Mouse (Mus musculus) spleen, adult 2 months (tissue): Measurements from ENCODE around the gene Brd4.

Experiments
- CTCF ChIP-seq: fragments of 200-500 bp; IDR thresholded peaks from 2 replicates; pipeline ENCODE4 v1.5.1; 2011; ENCODE audit warnings: mild to moderate bottlenecking, inconsistent platforms; ENCODE audit not compliant: insufficient read depth, insufficient read length, insufficient replicate concordance; ENCODE audit errors: extremely low read depth
- POLR2A ChIP-seq: fragments of 200-500 bp; IDR thresholded peaks from 2 replicates; pipeline ENCODE4 v1.6.1; 2011; ENCODE audit warnings: low read depth, low read length, inconsistent platforms

DNA sequence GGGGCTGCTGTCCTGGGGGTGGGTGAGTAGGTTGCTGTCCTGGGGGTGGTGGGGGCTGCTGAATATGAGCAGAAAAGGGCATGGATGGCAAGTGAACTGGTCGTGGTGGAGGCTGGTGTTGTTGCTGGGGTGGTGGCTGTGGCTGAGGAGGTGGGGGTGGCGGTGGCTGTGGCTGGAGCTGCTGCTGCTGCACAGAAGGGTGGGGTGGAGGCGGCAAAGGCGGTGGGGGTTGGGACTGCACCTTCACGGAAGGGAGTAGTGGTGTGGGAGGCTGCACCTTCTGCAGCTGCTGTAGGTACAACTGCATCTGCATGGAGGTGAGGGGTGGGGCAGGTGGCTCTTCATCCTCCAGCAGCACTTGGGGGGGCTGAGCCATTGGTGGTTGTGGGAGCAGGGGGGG is 83.4 kb downstream of the Brd4 start:
- TF ChIP-seq POLR2A, result no peak
- no peak for TF ChIP-seq CTCF
